Mouse (Mus musculus) thymus, postnatal 25 days (tissue): Measurements from ENCODE around the gene Ikbip.

Source experiments
- DNase-seq: peaks from one replicate; pipeline ENCODE4 v3.0.0; 2022

The Ikbip gene

GRCm38 (mm10) chr10:91082550-91083392 is at the start of gene Ikbip, which contains the start of gene Apaf1:
Ikbip (plus strand) TSS chr10:91082940.
Apaf1 (minus strand) TSS chr10:91082770.
- DNase-seq: peak; percentile 100

GRCm38 (mm10) chr10:91033942-91034341 is 48.8 kb upstream of the Ikbip start:
- DNase-seq: peak; percentile 59

GRCm38 (mm10) chr10:91049696-91050095 is 33.0 kb upstream of the Ikbip start:
- no peak for DNase-seq

GRCm38 (mm10) chr10:91051156-91051555 is 31.6 kb upstream of the Ikbip start:
- DNase-seq: no peak

- DNase-seq: no peak
Measured at GRCm38 (mm10) chr10:91052734-91053133, 30.0 kb upstream of the Ikbip start.

- no peak for DNase-seq
Measured at GRCm38 (mm10) chr10:91060742-91061141, 22.0 kb upstream of the Ikbip start.

- DNase-seq: no peak
Measured at GRCm38 (mm10) chr10:91062355-91062754, 20.4 kb upstream of the Ikbip start.

GRCm38 (mm10) chr10:91071768-91072167 is 11.0 kb upstream of the Ikbip start:
- DNase-seq: no peak

GRCm38 (mm10) chr10:91073345-91073744 is 9.4 kb upstream of the Ikbip start:
- DNase-seq: no peak

GRCm38 (mm10) chr10:91076667-91077066 is 6.1 kb upstream of the Ikbip start:
- no peak for DNase-seq

- DNase-seq: no peak
Measured at GRCm38 (mm10) chr10:91080540-91080939, 2.2 kb upstream of the Ikbip start.

GRCm38 (mm10) chr10:91081959-91082507 is 707 bp upstream of the Ikbip start:
- DNase-seq: no peak

- DNase-seq: no peak
Measured at GRCm38 (mm10) chr10:91083393-91083927, 720 bp downstream of the Ikbip start.

- DNase-seq: no peak
Measured at GRCm38 (mm10) chr10:91092812-91093211, 10.1 kb downstream of the Ikbip start.

GRCm38 (mm10) chr10:91094251-91095104 is 11.7 kb downstream of the Ikbip start:
- no peak for DNase-seq

- no peak for DNase-seq
Measured at GRCm38 (mm10) chr10:91098056-91098455, 15.3 kb downstream of the Ikbip start.

- no peak for DNase-seq
Measured at GRCm38 (mm10) chr10:91100101-91100500, 17.4 kb downstream of the Ikbip start.

- no peak for DNase-seq
Measured at GRCm38 (mm10) chr10:91101936-91102335, 19.2 kb downstream of the Ikbip start.

GRCm38 (mm10) chr10:91102799-91103590 is 20.3 kb downstream of the Ikbip start:
- DNase-seq: no peak

GRCm38 (mm10) chr10:91105981-91106380 is 23.2 kb downstream of the Ikbip start:
- no peak for DNase-seq

- no peak for DNase-seq
Measured at GRCm38 (mm10) chr10:91109841-91110240, 27.1 kb downstream of the Ikbip start.

GRCm38 (mm10) chr10:91116958-91117357 is 34.2 kb downstream of the Ikbip start:
- no peak for DNase-seq
